Mouse (Mus musculus): ENCODE measurements around the gene Cdc14b.
"Not testable (repeated sequence)": the region's sequence is repeated elsewhere in the genome, so short reads cannot be mapped to it uniquely, and the experiment has no call there.

Cdc14b gene

DNA sequence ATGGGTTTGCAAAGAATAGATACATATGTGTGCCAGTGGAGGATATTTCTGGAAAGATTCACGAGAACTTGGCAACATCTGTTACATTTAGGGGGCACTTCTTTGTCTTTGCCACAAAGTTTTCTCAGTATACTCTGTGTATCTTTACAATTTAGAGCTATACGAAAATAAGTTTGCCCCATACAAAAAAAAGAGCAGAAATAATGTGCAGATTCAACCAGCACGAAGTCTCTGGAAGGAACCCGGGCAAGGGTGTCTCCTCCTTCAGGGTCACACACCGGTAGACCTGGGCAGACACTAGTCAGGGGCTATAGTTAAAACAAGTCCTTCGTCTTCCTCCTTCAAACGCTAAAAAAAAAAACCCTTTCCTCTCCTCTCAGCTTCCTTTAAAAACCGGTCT lies 1.7 kb downstream of the Cdc14b start:
- no peak for DNase-seq

DNA sequence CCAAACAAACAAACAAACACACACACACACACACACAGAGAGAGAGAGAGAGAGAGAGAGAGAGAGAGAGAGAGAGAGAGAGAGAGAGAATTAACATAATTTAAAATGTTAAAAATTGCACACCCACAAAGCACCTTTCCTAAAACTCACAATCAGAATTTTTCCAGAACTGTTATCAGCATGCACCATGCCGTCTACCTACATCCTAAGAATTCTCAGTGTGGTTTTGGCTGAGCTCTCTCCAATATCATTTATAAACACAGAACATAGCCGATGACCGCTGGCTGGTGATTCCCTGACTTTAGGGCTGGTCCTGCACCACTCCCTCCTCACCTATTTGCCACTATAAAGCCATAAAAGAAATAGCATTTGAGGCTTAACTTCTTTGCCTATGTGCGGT lies 6.7 kb downstream of the Cdc14b start:
- no peak for DNase-seq

DNA sequence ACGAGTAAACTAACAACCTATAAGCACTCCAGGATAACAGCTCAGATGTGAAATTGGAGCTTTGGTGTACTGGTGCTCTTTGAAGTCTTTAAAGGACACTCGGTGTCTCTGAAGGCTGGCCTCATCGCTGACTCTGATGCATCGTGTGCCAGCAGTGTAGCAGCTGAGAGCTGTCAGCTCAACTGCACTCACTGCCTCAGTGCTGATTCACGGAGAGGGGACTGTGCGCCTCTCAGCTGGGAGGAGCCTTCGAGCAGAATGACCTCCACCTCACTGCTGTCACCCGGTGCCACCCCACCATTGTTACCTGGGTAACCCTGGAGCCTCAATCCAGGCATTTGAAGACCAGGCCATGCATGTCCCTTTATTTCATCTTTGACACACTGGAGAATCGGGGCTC lies 7.9 kb downstream of the Cdc14b start:
- no peak for DNase-seq

DNA sequence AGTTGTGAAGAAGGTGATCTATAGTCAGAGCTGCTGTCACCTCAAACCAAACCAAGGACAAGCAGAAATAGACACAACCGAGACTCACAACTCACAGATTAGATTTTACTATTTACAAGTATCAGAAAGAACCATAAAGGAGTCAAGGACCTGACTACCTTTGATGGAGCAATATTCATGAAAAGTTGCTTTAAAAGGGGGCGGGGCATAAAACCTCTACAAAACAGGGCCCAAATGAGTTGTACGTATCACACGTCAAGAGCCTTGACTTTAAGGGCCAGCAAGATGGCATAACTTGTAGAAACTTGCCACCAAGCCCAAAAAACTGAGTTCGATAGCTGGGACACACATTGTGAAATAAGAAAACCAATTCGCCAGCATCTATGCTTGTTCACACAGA lies 10.5 kb downstream of the Cdc14b start:
- no peak for DNase-seq

DNA sequence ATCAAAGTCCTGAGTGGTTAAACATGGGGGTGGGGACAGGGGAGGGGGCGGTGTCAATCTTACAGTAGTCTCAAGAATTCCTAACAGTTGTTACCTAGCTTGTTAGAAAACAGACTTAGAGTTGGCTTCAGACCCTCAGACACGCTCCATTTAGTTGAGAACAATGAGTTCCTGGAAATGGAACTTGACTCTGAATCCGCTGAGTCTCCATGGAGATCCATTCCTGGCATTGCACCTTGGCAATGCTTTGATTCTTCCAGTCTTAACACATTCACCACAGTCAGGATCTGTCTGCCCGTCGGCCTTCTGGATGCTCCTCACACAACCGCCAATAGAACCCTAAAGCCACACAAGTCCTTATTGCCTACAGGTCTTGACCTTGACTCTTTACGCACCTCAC lies 15.2 kb downstream of the Cdc14b start:
- peak; percentile 51 for DNase-seq

DNA sequence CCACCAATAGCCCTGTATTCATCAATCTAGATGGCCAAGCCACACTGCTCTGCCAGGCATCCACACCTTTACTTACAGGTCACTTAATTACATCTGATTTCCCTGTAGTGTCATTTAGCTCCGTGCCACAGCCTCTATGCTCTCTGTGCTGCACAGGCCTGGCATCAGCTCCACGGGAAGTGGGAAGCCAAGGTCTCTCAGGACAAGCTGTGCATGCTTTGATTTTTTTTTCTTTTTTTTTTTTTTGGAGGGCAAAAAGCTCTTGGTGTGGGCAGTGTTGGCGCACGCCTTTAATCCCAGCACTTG lies 16.6 kb downstream of the Cdc14b start:
- DNase-seq, result no peak

DNA sequence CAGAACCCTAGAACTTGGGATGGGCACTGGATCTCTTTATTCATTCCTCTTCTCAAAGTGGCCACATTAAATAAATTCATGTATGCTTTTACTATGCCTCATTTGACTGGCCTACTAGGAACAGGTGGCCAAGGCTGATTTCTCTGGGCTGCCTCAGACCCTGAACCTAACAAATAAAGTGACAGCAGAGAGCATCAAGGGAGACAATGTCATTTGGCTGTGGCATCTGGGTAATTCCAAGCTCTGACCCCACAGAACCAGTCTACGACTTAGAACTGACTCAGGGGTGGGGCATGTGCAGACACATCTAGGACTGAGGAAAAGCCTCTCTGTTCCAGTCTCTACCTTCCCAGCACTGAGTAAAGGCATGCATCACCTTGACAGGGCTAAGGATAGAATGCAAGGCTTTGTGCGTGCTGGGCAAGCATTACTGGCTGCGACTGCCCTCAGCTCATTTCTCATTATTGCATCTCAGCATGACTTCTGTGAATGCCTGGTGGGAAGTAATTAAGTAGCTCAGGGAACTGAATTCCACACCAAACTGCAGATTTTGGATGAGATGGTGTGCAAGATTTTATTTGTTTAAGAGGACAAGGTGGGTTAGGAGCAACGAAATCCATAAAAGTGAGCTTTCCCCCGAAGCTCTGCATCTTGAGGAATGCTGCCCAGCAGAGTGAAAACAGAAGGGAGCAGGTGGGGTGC lies 17.1 kb downstream of the Cdc14b start:
- DNase-seq, result no peak

DNA sequence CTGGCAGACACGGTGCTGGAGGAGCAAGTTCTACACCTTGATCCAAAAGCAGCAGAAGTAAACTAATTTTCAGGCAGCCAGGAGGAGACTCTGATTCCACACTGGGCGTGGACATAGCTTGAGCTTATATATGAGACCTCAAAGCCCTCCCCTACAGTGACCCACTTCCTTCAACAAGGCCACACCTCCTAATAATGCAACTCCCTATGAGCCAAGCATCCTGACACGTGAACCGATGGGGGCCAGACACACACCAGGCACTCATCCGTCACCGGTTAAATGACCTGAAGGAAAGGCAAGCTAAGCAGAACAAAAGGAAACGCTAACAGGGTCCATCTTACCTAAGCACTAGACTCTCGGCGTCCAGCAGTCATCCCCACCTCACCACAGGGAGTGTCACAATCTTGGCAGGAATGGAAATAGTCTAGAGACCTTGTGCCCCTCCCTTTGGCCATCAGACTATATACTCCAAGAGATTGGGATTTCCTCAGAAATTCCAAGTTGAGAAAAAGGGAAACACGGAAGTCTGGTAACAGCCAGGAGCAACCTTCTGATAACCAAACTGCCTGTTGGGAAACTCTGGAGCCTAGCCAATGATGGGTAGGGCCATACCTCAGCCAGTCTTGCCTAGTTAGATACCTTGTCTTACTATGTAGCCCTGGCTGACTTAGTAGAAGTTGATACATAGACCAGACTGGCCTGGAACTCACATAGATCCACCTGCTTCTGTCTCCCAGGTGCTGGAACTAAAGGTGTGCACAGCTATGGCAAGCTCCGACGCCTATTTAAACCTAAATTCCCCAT lies 17.9 kb downstream of the Cdc14b start:
- DNase-seq, result no peak

DNA sequence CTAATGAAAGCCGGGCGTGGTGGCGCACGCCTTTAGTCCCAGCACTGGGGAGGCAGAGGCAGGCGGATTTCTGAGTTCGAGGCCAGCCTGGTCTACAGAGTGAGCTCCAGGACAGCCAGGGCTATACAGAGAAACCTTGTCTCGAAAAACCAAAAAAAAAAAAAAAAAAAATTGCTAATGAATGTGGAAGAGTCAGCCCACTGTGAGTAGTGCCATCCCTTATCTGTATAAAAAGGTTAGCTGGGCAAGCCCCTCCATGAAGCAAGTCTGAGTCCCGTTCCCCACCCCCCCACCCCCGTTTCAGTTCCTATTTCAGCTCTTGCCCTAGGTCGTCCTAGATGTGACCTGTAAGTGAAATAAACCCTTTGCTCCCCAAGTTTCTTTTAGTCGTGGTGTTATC lies 20.9 kb downstream of the Cdc14b start:
- not testable (repeated sequence) for DNase-seq

DNA sequence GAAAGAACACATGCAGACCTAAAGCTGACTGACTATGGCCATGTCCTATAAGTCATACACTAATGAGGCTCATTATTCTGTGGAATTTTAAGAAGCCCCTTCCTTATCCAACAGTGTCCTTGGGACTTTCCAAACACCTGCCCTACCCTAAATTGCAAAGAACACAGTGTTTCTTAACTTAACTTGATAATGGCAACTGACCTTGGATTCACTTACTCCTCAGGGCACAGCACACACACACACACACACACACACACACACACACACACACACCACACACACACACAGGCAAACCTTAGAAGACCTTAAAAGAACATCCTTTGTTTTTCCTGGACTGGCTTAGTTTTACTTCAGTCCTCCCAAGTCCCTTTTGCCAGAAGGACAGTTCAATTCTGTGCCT lies 21.4 kb downstream of the Cdc14b start:
- DNase-seq, result no peak

DNA sequence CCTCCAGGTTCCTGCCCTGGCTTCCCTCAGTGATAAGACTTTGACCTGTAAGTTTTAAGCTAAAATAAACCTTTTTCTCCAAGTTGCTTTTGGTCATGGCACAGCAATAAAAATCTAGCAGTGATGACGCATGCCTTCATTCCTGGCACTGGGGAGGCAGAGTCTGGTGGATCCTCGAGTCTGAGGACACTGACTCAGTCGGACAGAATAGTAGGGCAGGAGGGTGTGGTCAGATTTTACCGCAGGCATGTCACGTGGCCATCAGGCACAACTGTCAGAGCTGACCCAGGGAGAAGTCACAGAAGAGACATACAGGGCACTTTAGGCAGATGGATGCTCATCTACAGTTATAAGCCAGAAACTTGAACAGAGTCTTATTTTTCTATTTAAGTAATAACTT lies 22.9 kb downstream of the Cdc14b start:
- no peak for DNase-seq

DNA sequence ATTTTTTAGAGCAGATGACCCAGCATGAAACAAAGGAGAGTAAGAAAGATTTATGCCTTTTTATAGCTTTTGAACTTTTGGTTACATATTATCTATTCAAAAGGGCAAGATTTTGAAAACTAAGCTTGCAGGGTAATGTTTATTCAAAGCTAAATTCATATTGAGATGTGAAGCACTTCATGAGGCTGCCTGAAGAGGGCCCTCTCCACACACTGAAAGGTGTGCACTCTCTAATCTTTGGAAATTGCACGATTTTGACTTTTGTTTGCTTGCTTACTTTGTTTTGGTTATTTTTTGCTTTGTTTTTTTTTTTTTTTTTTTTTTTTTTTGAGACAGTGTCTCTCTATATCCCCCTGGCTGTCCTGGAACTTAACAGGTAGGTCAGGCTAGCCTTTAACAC lies 24.7 kb downstream of the Cdc14b start:
- no peak for DNase-seq

DNA sequence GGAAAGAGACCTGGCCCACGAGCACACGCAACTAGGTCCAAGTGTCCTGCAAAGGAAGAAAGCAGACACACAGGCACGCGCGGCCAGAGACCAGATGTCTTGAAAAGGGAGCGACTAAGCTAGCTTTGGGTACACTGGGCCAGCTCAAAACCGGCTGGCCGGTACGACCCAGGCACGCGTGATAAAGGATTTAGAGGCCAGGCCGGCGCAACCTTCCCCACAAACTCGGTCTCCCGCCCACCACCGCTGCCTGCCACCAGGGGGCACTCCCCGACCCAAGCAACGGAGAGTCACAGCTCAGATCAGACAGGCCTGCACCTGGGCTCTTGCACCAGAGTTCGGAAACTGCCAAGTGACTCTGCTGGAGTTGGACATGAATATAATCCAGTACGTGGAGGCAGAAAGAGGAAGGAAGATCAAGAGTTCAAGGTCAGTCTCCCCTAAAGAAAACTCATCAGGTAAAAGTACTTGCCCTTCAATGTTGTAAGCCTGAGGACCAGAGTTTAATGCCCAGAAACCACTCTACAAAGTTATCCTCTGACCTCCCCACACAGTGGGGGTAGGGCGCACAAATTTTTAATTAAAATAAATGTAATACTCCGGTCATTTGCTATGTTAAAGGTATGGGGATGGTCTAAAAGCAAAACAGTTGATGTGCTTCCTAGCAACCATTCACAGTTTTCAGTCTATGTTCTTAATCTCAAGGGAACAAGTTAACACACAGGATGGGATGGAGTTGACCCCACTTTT lies 26.1 kb downstream of the Cdc14b start:
- peak; percentile 62 for DNase-seq

DNA sequence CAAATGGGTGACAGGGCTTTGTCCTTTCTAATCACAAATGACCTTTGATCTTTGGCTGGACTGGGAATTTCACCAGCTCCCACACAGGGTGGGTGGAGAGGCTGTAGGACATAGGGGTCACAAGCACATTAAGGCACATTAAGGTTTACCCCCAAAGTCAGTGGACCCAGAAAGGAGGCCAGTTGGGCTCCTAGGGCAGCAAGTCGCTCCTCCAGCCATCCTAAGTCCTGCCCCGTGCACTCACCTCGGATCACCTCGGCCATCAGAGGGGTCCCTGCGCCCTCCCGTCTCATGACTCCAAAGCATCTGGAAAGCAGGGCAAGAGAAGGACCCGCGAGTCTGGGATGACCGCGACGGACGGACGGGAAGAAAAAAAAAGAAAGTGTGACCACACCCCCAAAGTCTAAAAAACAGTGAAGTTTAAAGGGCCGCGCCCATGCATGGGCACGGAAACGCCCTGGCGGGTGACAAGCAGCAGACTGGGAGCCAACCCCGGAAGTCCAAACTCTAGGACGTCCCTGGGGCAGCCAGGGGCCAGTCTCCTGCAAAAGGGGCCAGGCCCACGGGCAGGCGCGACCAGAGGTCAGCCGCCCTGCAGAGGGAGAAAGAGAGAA lies 26.8 kb downstream of the Cdc14b start:
- peak; percentile 12 for DNase-seq

DNA sequence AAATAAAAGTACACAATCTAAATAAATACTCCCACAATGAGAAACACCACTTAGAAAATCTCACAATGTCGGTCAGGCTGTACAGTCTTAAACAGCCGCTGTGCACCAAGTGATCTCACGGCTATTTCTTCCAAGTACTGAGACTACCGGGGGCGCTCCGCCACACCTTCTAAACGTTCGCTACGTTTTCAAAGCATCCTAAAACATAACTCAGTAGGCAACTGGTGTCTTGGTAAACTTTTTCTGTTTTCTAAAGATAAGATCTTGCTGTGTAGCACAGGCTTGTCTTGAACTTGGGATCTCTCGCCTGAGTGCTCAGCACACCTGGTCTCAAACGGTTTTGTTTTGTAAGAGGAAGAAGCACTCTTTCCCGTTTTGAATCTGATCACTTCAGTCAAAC lies 29.0 kb downstream of the Cdc14b start:
- DNase-seq, result no peak

DNA sequence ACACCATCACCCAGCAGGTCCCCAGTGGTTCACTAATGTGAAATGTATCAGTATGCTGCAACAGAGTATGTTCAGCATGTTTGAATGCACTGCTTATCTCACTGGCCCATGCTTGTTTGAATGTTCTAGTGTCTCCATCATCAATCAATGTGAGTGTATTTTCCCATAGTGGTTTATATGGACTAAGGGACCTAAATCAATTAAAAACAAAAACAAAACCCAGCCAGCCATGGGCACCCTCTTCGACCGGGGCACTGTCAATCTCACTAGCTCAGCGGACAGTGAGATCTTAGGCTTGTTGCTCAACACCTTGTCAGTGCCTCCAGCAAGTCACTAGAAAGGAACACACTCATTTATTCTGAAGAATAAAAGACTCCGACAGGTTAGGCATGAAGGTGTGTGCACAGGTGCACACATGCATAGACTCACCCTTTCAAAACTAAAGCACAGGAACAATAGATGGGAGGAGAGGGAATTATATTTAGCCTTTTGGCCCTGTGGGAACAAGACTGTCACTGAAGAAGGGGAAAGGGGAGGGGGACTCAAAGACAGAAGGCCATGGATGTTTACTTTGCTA lies 30.3 kb downstream of the Cdc14b start:
- DNase-seq, result no peak

DNA sequence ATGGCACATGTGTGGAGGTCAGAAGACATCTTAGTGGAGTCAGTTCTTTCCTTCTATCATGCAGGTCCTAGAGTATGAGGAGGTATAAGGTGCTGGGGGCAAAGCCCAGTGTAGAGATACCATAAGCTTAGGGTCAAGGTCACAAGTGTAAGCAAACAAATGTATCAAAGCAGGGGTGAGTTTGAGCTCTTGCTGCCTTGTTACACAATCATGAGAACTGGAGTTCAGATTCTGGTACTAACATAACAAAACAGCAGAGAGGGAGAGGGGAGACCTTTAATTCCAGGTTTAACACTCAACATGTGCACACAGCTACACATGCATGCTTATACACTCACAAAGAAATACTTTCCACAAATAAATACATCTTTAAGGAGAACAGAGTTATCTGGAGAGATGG lies 32.4 kb downstream of the Cdc14b start:
- DNase-seq, result no peak

DNA sequence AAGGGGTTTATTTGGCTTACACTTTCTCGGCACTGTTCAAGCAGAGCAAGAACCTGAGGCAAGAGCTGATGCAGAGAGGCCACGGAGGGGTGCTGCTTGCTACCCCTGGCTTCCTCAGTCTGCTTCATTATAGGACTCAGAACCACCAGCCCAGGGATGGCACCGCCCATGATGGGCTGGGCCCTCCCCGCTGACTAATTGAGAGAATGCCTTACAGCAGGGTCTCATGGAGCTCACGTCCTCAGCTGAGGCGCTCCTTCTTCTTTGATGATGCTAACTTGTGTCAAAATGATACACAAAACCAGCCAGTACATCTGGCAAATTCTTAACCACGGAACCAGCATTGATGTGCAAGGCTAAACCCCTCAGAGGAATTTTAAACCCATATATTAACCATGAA lies 34.5 kb downstream of the Cdc14b start:
- no peak for DNase-seq

DNA sequence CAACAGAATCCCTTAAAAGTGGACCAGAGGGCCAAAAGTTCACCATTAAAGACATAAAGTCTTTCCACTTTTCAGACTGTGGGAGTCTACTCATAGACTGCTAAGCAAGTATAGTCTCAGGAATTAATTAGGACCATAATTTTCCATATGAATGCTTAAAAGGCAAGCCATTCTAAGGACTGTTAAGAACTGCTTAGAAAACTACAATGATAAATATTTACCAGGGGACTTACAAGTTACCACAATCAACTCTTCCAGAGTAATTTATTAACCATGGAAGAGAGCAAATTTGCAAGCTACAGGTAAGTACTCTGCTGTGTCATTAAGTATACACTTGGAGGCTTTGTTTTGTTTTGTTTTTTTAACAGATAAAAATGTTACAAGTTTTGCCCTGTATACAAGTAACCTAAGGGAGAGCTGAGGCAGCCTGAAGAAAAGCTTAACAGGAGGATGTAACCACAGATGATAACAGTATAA lies 37.4 kb downstream of the Cdc14b start:
- DNase-seq, result no peak

DNA sequence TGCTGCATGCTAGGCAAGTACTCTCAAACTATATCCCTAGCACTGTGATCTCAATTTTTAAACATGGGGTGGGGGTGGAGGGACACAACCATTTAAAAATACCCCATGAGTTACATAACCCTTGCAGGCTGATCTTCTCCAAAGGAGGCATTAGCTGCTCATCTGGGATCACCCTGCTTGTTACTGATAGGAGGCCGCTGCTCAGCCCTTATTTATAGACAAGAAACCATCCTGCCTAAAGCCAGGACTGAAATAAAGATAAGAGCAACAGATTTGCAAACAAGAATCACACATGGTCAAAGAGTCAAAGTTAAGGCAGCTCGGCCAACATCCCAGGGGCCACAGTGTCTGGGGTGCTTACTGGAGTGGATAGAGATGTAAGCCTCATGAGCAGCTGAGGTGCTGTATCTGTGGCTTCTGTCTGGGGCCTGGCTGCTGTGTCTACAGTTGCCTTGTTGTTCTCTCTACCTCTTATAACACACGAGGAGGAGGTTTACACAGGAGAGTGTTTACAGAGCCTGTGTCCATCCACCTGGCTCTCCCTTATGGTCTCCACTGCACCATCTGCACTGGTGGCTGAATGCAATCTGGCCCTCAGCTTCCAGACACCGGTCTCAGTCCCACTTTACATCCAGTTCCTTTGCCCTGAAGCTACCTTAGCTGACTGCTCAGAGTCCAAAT lies 38.0 kb downstream of the Cdc14b start:
- peak; percentile 29 for DNase-seq

DNA sequence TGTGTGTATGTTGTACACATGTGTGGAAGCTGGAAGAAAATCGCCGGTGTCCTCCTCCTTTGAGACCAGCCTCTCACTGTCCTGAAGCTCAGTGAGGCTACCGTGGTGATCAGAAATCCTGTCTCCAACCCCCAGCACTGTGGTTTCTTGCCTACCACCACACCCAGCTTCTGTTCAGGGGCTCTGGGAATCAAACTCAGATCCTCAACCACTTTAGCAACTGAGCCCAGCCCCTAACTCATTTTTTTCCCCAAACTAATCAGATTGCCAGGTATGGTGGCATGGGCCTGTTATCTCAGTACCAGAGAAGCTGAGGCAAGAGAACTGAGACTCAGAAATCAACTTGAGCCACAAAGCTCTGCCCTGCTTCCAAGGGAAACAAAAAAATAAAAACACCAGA lies 39.3 kb downstream of the Cdc14b start:
- no peak for DNase-seq

DNA sequence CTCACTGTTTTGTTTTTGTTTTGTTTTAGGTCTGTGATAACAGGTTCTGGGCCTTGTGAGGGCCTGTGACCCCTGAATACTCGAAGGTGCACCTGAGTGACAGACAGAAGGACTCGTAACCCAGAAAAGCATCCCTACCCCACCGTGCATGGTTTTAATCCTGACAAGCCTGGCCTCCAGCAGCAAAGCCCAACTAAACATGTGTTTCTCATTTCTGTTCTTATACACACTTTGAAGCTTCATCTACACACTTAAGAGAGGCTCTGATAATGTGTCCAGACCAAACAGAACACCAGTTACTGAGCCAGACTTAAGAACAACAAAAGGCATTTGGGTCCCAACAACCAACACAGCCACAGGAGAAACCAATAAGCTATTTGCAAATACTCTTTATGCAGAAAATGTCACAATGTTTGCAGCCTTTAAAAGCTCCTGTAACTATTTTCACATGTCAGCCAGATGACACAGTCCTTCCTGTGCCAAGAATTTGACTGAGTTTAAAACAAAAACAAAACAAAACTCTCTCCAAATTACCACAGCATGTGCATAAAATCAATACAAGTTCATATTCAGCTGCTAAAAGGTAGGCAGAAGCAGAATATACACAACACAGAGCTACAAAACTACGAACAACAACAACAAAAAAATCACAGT lies 39.9 kb downstream of the Cdc14b start:
- no peak for DNase-seq
